Mouse (Mus musculus) liver, adult 2 months (tissue): ENCODE measurements around the gene Fam186a. TPM values are rescaled to one million over a fixed set of nuclear protein-coding genes. Genes with fewer than 3 reads are reported as not detected.
"Not testable (repeated sequence)": the region's sequence is repeated elsewhere in the genome, so short reads cannot be mapped to it uniquely, and the experiment has no call there.

Experiments used
- DNase-seq: peaks from one replicate; pipeline ENCODE4 v3.0.0-alpha.2; 2011; ENCODE audit warnings: low read depth, low spot score; ENCODE audit errors: extremely low read depth
- H3K27ac ChIP-seq: fragments of 200-500 bp; replicated peaks from 2 replicates; pipeline ENCODE4 v1.5.1; 2012; ENCODE audit warnings: low read depth, mild to moderate bottlenecking, control low read depth, inconsistent platforms, low read length; ENCODE audit not compliant: insufficient read depth
- H3K27me3 ChIP-seq: fragments of 200-500 bp; 2 replicates; pipeline ENCODE4 v1.6.1; 2012; ENCODE audit warnings: mild to moderate bottlenecking, moderate library complexity, low read length, inconsistent platforms; ENCODE audit not compliant: control insufficient read depth, insufficient read depth
- H3K36me3 ChIP-seq: fragments of 200-500 bp; 2 replicates; pipeline ENCODE4 v1.6.1; 2012; ENCODE audit warnings: low read length, inconsistent platforms; ENCODE audit not compliant: control insufficient read depth, insufficient read depth
- H3K4me1 ChIP-seq: fragments of 200-500 bp; 2 replicates; pipeline ENCODE4 v1.6.1; 2011; ENCODE audit warnings: low read length; ENCODE audit not compliant: control insufficient read depth, insufficient read depth
- H3K4me3 ChIP-seq: fragments of 200-500 bp; 2 replicates; pipeline ENCODE4 v1.5.1; 2011; ENCODE audit warnings: low read depth, mild to moderate bottlenecking, control low read depth, low read length, moderate library complexity; ENCODE audit not compliant: insufficient read depth
- H3K79me2 ChIP-seq: fragments of 200-500 bp; 2 replicates; pipeline ENCODE4 v1.6.1; 2012; ENCODE audit warnings: inconsistent platforms, mild to moderate bottlenecking, low read length, moderate library complexity; ENCODE audit not compliant: control insufficient read depth, insufficient read depth
- H3K9ac ChIP-seq: fragments of 200-500 bp; 2 replicates; pipeline ENCODE4 v1.6.1; 2012; ENCODE audit warnings: low read depth, mild to moderate bottlenecking, control low read depth, inconsistent platforms, low read length
- CTCF ChIP-seq: fragments of 200-500 bp; IDR thresholded peaks from 2 replicates; pipeline ENCODE4 v1.5.1; 2011; ENCODE audit warnings: low read depth, low read length, control low read depth
- POLR2A ChIP-seq: fragments of 200-500 bp; IDR thresholded peaks from 2 replicates; pipeline ENCODE4 v1.6.1; 2011; ENCODE audit warnings: low read length, control low read depth; ENCODE audit not compliant: insufficient read depth; ENCODE audit errors: extremely low read depth
- WGBS: fragments of 180-500 bp; shearing (Covaris S2); methylation state at CpG from one replicate; pipeline ENCODE4 v1.1.7; 2018; 5-methylcytosine and 5-hydroxymethylcytosine counted together
- polyA plus RNA-seq: library from polyadenylated mRNA; depleted of rRNA; stranded (reverse); fragments of >200 nt; gene quantifications from 2 replicates; pipeline ENCODE4 v1.2.3, GENCODE M21; 2012
- total RNA-seq: library from RNA; depleted of rRNA; stranded (reverse); fragments of >200 nt; gene quantifications from 2 replicates; pipeline ENCODE4 v1.2.3, GENCODE M21; 2014

Gene Fam186a
- total and polyA plus RNA-seq, 2 experiments, result not detected

DNA sequence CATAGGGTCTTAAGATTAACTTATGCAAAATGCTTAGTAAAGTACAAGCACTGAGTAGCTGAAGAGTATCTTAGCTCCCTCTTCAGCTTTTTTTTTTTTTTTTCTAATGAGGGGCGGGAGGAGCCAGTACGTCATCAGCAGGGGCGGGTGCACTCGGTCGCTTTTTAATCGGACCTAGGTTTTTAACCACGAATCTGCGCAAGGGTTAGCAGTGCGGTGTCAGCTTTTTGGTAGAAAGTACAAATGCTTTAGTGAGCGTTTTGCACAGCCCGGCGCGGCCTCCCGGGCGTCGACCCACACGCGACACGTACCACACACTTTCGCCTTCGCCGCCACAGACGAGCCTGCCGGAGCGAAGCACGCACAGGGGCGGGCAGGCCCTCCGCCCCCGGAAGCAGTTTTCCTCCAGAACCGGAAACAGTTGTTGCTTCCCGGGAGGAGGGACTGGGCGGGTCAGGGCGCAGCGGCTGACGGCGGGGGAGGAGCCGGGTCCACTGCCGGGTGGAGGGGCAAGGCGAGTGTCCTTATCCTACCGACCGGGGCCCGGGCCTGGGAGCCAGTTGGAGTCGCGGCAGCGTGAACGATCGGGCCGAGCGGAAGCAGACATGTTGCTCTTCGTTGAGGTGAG, 5.6 kb upstream of the Fam186a start:
- Histone ChIP-seq H3K36me3 (no peaks in the 10 kb centered on the region), H3K4me1 (peaks cover 8% of the 10 kb centered on the region; the same call in 1 of the 2 replicates), H3K27ac (peak overlapping the region; percentile 91), H3K9ac (peak overlapping the region; percentile 97), H3K27me3 (no peaks in the 10 kb centered on the region), H3K79me2 (peaks cover 21% of the 10 kb centered on the region; the same call in 1 of the 2 replicates), H3K4me3 (peak overlapping the region; percentile 92)
- WGBS, result under 1% methylated on average over 50 of the region's 50 CpGs
- TF ChIP-seq POLR2A (no peak; the same call in none of the 2 replicates), CTCF (no peak)
- DNase-seq, result peak; percentile 84

DNA sequence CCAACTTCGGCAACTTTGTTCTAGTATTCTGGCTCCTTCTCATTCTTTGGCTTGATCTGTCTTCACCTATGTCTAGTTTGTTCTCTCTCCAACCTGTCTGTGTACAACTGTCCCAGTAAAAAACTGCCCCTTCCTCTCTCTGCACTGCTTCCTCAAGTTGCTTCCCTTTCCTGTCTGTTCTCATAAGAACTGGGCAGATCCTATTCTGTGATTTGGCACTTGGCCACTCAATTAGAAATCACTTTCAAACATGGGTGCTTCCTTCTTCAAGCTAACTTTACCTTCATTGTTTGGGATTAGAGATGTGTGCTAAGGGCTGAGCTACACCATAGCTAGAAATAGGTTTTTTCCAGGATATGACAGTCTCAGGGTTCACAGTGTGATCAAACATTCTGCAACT, 3.7 kb upstream of the Fam186a start:
- WGBS, result 46% methylated on average over 1 of the region's 1 CpGs
- DNase-seq, result peak; percentile 42
- no peak for TF ChIP-seq CTCF
- Histone ChIP-seq H3K9ac (no peak overlapping the region), H3K79me2 (peaks cover 15% of the 10 kb centered on the region; the same call in 1 of the 2 replicates), H3K4me3 (no peak overlapping the region), H3K4me1 (peaks cover 5% of the 10 kb centered on the region; the same call in 1 of the 2 replicates), H3K36me3 (no peaks in the 10 kb centered on the region), H3K27ac (no peak overlapping the region), H3K27me3 (no peaks in the 10 kb centered on the region)

DNA sequence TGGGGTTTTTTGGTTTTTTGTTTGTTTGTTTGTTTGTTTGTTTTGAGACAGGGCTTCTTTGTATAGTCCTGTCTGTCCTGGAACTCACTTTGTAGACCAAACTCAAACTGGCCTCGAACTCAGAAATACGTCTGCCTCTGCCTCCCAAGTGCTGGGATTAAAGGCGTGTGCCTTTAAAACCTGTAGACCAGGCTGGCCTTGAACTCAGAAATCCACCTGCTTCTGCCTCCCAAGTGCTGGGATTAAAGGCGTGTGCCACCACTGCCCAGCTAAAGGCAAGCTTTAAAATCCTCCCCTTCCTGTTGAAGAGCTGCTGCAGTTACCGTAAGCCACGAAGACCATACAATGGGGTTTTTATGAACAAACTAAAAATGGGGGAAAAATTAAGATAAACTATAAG, 2.9 kb upstream of the Fam186a start, which contains the start of gene Larp4:
Larp4 (plus strand) TSS at position 301 of the 400 bp plus-strand sequence.
- H3K79me2 ChIP-seq, result peaks cover 11% of the 10 kb centered on the region; the same call in 1 of the 2 replicates
- not testable (repeated sequence) for H3K27ac ChIP-seq, DNase-seq, H3K4me1 ChIP-seq, H3K4me3 ChIP-seq, H3K9ac ChIP-seq, H3K27me3 ChIP-seq, H3K36me3 ChIP-seq
- 85% methylated on average over 6 of the region's 6 CpGs for WGBS

DNA sequence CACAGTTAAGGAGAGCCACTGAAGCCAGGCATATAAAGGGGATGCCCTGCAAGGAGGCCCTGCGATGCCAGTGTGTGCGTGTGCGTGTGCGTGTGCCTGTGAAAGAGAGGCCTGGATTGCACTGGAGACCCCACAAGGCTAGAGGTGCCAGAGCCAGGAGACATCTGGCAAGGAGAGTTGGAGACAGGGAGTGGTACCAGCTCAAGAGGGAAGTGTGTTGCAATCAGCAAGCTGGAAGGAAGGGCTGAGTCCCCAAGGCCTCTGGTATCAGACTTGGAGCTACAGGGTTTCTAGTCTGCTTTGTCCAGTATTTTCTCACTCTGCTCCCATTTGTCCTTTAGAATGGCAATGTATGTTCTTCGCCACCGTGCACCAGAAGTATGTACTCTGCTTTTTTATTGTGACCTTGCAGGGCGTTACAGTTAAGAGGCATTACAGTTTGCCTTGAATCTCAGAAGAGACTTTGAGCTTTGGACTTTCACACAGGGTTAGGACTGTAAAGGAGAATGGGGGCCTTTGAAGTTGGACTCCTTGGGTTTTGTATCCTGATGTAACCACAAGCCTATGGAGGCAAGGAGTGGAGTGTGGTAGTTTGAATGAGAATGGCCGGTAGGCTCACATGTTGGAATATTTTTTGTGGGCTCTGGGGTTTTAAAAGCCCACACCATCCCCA, 1.6 kb downstream of the Fam186a start:
- H3K9ac ChIP-seq, result no peak overlapping the region
- H3K4me1 ChIP-seq, result no peaks in the 10 kb centered on the region
- H3K4me3 ChIP-seq, result no peak overlapping the region
- H3K27me3 ChIP-seq, result no peaks in the 10 kb centered on the region
- TF ChIP-seq POLR2A (no peak), CTCF (no peak)
- H3K36me3 ChIP-seq, result no peaks in the 10 kb centered on the region
- H3K79me2 ChIP-seq, result no peaks in the 10 kb centered on the region
- DNase-seq, result no peak
- 84% methylated on average over 8 of the region's 8 CpGs for WGBS
- H3K27ac ChIP-seq, result no peak overlapping the region

DNA sequence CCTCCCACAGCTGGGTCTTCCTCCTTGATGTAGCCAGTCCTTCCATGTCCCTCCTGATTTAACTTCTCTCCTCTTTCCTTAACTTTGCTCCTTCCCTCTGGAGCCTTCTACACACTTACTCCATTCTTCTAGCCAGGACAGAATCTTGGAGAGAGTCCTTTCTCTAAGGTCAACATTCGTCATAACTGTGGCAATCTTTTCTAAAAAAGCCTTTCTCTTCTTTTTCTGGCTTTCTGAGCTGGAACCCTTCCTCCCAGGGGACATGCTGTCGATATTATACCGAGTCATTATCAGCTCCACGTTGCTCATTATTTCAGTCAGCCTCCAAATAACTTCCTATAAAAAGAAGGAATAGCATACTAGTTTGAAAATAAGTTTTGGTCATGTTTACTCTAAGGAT, 11.5 kb downstream of the Fam186a start:
- no peaks in the 10 kb centered on the region for H3K79me2 ChIP-seq
- 79% methylated on average over 4 of the region's 4 CpGs for WGBS
- H3K9ac ChIP-seq, result no peak overlapping the region
- no peak overlapping the region for H3K27ac ChIP-seq
- H3K27me3 ChIP-seq, result no peaks in the 10 kb centered on the region
- no peaks in the 10 kb centered on the region for H3K36me3 ChIP-seq
- no peak for DNase-seq
- no peak overlapping the region for H3K4me3 ChIP-seq
- no peaks in the 10 kb centered on the region for H3K4me1 ChIP-seq
- no peak for TF ChIP-seq CTCF
- no peak for TF ChIP-seq POLR2A
